Mouse (Mus musculus) mesoderm, embryonic 11.5 days (tissue): ENCODE measurements at regions not wholly inside any gene's neighbourhood (a gene's known extent, or its start where the extent isn't known, plus 50 kb on each side); places are given as distances from the start of the nearest gene placed in this dataset.
"Not testable (repeated sequence)": the region's sequence is repeated elsewhere in the genome, so short reads cannot be mapped to it uniquely, and the experiment has no call there.

Experiments used
- DNase-seq: peaks from one replicate; pipeline ENCODE4 v3.0.0-alpha.2; 2012; ENCODE audit warnings: low read depth, low spot score

DNA sequence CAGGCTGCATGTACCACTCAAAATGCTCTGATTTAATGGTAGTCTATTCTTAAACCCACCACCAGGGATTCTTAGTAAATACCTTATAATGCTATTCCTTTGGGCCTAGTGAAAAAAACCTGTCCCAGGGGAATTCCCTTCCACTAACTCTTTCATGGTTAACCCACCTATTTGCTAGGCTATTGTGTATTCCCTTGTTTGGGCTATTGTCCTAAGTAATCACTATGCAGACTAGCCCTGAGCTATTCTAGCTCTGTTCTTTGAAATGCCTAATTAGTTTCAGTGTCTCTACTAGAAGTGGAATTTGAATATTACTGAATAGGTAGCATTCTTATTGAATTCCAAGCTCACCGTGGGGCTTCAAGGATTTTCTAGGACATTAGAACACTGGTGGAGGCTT lies 620.6 kb upstream of the Pom121l12 start:
- no peak for DNase-seq

DNA sequence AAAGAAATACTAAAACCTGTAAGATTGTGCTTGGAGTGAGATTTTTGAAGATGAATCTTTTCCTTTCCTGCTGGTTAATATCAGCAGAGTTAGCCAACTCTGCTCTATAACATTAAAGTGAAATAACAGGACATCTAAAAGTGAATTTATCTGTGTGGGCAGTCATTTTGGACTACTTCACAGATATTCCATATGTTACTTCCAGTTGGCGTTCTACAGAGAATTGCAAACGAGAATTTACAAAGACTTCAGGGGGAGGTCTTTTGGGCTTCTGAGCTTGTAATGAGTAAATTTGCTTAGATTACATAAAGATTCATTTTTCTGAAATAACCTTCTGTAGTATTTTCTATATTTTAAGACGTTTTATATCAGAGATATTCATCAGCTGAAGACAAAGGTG lies 582.4 kb upstream of the Pom121l12 start:
- no peak for DNase-seq

DNA sequence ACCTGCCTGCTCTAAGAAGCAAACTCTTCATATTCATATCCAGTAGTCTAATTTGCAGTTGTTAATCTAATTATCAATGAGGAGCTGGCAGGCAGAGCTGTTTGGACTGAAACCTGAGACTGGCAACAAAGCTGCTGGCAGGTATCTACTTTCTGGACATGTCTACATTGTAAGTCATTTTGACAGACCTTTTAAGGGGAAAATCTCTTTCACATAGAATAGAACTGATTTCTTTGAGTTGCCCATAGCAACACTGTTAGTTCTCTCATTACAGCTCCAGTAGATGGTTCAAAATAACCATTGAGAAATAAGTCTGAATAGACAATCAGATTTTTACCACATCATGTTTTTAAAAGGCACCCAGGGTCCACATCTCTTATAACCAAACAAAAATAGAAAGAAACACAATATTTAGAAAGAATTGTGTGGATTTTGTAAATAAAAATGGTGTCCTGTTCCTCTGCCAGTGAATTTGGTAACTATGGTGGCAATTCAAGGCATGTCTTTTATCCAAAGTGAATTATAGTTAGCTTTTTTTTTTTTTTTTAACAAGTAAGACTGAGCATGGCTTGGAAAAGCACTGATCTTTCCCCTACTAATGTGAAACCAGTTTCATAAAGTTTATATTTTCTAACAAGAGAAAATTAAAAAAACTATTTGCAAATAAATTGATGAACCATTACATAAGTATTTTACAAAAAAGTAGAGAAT lies 567.5 kb upstream of the Pom121l12 start:
- peak; percentile 1 for DNase-seq

DNA sequence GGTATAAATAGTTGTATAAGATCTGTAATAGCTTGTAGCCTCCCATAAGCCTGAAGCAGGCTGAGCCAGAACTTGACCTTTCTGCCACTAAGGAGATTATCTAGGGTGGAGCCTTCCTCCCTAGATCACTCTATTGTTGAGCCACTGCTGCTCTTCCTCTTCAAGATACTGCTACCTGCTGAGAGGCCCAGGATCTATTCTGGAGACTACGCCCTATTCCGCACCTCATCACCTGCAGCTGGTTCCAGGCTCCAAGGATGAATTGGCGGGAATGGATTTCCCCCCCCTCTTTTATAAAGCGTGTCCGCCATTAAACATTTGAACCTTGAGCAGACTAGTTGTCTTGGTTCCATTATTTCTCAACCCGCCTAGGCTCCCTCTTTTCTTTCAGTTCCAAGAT lies 566.6 kb upstream of the Pom121l12 start:
- not testable (repeated sequence) for DNase-seq

DNA sequence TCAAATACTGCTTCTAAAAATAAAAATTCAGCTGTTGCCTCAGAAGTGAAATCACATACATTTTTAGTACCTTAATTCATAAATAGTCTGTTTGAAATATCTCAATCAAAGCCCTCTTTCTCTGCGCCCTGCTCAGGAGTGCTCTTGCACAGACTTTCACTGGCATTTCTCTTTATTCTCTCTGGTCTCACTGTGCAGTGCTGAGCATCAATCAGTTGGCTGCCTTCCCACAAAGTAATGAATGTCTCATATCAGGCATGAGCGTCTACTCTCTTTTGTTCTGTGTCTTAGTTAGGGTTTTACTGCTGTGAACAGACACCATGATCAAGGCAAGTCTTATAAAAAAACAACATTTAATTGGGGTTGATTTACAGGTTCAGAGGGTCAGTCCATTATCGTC lies 540.0 kb upstream of the Pom121l12 start:
- no peak for DNase-seq

DNA sequence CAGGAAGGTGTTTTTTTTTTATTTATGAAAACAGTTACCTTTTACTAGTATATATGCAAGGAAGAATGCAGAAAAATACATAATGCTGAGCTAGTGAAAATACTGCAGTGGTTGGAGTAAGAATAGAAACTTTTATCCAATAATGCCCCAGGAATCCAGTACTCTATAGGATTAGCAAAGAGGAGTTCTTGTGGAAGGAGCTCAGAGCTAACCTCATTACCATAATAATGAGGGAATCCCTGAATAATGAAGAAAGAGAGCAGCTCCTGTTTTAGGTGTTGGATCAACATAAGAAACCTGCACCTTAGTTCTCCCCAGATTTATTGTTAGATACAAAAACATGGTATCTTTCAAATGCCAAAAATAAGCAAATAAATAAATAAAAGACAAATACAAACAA lies 527.0 kb upstream of the Pom121l12 start:
- no peak for DNase-seq

- no peak for DNase-seq
Measured at GRCm38 (mm10) chr11:14072570-14072969, 526.5 kb upstream of the Pom121l12 start.
